In genomic region chr1:105074326-105074725, GRCm38 (mm10) we compare ENCODE assay signal across 12 mouse cellular contexts.
DNase-seq lines count a peak whose midpoint lies in the region.
"Had no signal": no experiment of that assay in that cellular context is flagged by ENCODE, and none has a peak within 500 bp of the region (broad histone marks: within the 10 kb centered on the region; RNA-seq: fewer than 3 reads in every experiment).

No protein-coding gene starts in this region.

- peak; percentile 19 to 30 for DNase-seq in cerebellum, adult 18-20 months
- DNase-seq in cerebellum, adult 9-11 months = no peak
- DNase-seq in heart, postnatal 4 days = peak; percentile 26
- no peak for DNase-seq in heart, adult 8-10 months (ENCODE audit: low spot score)
- peak; percentile 13 for DNase-seq in lung, postnatal 10 days
- DNase-seq in lung, postnatal 25 days (ENCODE audit: low spot score) = no peak
- DNase-seq: adrenal gland, adult 8-10 months; B cell, adult 2 months; gastrocnemius, postnatal 10 days; kidney, adult 11 months; liver, postnatal 0 days; right cerebral cortex, postnatal 25 days had no signal

Comparison
In these comparisons a context has a peak if more than half of its experiments do, and no peak if none do; other contexts are left out.
1. DNase-seq: peak in cerebellum, adult 18-20 months (2 of 2), heart, postnatal 4 days (single experiment) and lung, postnatal 10 days (single experiment); none in cerebellum, adult 9-11 months (single experiment), heart, adult 8-10 months (single experiment) and lung, postnatal 25 days (single experiment).